Mouse (Mus musculus) cerebellum, postnatal 36 days (tissue): ENCODE data around the gene F13b.

Experiments
- DNase-seq, 2 experiments: peaks; one replicate each; pipeline ENCODE4 v3.0.0; 2021 to 2022; ENCODE audit warnings: mixed read lengths in 2 of 2

F13b gene

DNA sequence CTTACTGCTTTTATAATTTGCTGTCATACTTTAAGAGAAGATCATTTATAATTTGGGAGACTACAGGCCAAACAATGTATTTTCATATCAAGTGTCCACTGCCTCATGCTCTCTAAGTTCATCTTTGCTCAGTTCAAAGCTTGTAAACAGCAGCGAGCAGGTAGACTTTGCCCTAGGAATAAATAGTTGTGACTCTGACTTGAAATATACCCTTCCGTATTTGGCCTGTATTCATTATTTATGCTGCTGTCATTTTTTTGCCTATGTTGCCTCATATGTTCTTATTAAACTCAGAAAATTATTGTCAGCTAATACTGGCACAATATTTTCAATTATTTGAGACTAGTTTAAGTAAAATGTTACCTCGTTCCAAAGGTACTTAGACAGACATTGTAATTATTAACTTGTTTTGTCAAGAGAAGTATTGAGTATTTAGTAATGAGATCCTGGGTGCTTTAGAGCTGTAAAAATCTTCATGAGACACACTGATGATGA, at the start of gene F13b:
Gene F13b, plus strand, starts transcription at position 445 of the 495 bp plus-strand sequence.
- no peak for DNase-seq

- peak; percentile 83 to 85 for DNase-seq
Observed at GRCm38 (mm10) chr1:139454340-139455225, 46.9 kb upstream of the F13b start, which contains the start of gene Aspm. TSS of gene Aspm (plus strand) at chr1:139454772.

- no peak for DNase-seq
Observed at GRCm38 (mm10) chr1:139455226-139455869, 46.2 kb upstream of the F13b start.

DNA sequence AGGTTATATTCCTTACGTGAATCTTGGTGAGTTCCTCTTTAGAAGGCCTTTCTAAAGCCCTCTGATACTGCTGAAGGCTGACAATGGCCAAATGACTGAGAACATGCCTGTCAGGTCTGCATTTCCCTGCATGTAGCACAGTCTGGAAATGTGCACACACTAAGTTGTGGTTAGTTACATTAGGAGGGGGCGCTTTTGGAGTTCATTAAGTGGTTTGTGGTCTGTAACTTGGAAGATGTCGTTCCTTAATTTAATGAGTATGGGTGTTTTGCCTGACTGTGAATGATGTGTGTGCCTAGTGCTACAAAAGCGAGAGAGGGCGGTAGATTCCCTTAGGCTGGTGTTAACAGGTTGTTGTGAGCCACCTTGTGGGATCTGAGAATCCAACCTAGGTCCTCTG, 40.7 kb upstream of the F13b start:
- no peak for DNase-seq

GRCm38 (mm10) chr1:139465936-139466335, 35.6 kb upstream of the F13b start:
- DNase-seq: no peak

DNA sequence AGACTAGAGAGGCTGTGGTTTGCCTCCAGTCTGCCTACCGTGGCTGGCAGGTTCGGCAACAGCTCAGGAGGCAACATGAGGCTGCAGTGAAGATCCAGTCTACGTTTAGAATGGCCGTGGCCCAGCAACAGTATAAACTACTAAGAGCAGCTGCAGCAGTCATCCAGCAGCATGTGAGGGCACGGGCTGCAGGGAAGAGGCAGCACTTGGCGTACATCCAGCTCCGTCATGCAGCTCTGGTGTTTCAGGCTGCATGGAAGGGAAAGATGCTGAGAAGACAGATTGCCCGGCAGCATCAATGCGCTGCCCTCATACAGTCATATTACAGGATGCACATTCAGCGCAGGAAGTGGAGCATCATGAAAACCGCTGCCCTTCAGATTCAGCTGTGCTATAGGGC, 22.6 kb upstream of the F13b start:
- no peak for DNase-seq

GRCm38 (mm10) chr1:139480246-139480645, 21.3 kb upstream of the F13b start:
- no peak for DNase-seq

GRCm38 (mm10) chr1:139481146-139481545, 20.4 kb upstream of the F13b start:
- no peak for DNase-seq

DNA sequence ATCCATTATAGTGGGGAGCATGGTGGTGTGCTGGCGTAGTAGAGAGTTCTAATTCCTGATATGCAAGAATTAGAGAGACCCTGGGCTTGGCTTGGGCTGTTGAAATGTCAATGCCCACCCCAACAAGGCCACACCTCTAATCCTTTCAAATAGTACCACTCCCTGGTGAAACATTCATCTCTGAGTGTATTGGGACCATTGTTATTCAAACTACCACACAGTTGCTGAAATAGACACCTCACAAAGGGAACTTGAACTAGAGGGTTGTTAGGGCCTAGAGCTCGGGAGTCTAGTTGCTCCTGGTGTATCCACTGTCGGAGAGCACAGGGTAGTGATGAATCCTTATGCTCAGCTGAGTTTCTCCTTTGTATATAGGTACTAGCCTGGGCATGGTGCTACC, 6.9 kb upstream of the F13b start:
- DNase-seq: no peak

DNA sequence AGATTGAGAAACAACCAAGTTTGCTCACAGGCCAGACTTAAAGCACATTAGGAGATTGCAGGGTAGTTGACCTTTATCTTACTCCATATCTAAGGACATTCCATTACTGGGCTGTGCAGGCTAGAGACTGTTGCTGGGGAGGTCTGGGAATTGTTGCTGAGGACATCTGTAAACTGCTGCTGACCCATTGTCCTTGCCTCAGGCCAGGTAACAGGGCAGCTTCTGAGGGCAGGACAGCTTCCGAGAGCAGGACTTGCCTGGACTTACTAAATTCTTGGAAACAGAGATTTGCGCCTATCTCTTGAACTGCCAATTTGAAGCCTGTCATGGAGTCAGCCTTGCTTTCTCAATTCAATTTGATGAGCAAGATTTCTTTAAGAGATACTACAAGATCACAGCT, 6.1 kb upstream of the F13b start:
- DNase-seq: no peak

GRCm38 (mm10) chr1:139496212-139496611, 5.3 kb upstream of the F13b start:
- no peak for DNase-seq

DNA sequence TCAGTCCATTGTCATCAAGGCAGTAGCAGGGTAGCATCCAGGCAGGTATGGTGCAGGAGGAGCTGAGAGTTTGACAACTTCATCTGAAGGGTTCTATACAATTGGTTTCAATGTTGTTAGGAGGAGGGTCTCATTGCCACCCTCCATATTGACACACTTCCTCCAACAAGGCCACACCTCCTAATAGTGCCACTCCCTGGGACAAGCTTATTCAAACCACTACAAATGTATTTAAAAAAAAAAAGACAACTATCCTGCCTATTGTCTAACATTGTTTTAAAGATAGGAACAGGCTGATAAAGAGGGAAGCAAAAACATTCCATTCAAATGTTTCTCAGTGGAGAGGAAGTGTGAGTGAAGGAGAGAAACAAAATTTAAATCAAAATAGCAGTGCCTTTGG, 1.8 kb upstream of the F13b start:
- DNase-seq: no peak

GRCm38 (mm10) chr1:139514556-139514955, 13.1 kb downstream of the F13b start:
- DNase-seq: no peak

DNA sequence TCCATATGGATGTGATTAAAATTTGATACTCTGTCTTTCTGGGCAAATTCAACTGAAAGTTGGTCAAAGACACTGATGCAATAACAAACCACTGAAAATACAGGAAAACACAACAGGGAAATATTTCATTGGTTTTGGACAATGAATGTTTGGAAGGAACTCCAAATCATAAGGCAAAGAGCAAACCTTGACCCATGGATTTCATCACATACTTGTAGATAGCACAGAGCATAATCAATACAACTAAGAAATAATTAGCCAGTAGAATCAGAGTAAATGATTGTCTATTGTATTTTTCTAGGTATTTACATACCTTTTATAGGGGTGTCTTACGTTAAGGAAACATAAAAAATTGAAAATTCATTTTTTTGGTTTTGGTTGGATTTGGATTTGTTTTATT, 47.0 kb downstream of the F13b start:
- no peak for DNase-seq

DNA sequence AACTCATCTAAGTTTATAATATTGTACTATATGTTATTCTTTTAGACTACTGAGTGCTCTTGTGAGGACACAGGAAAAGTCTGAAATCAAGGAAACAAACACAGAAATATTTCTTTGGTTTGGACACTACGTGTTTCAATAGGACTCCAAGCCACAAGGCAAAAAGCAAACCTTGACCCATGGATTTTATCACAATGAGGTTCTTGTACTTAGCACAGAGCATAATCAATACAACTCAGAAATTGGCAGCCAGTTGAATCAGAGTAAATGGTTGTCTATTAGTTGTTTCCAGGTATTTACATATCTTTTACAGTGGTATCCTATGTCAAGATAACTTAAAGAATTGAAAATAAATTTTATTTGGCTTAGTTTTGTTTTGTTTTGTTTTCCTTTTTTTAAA, 49.8 kb downstream of the F13b start:
- no peak for DNase-seq

DNA sequence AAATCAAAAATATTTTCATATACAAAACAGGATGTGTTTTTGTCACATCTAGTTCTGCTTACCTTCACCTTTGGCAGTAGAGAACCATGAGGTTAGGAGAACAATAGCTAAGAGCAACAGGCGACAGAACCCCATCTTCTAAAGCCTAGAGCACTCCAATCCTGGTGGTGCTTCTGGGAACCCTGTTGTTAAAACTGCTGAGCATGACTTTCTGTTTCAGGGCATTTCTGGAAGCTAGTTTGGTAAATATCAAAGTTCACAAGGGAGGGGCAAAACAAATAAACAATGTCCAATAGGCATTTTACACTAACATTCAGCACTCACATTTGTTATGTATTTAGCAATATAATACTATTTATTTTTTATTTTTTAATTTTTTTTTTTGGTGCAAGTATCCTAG, 58.5 kb downstream of the F13b start, which contains the start of gene Cfhr1:
Gene Cfhr1, minus strand, starts transcription at position 249 of the 400 bp plus-strand sequence.
- DNase-seq: no peak
